Mouse (Mus musculus): Measurements from ENCODE around the gene Nme1. TPM values are rescaled to one million over a fixed set of nuclear protein-coding genes. Genes with fewer than 3 reads are reported as not detected.
A peak's percentile ranks its signal among the peaks of the same experiment; 100 is the strongest.

Nme1 gene
- total and polyA plus RNA-seq, 2 experiments from 2014 or later = 46.2 to 383 TPM

DNA sequence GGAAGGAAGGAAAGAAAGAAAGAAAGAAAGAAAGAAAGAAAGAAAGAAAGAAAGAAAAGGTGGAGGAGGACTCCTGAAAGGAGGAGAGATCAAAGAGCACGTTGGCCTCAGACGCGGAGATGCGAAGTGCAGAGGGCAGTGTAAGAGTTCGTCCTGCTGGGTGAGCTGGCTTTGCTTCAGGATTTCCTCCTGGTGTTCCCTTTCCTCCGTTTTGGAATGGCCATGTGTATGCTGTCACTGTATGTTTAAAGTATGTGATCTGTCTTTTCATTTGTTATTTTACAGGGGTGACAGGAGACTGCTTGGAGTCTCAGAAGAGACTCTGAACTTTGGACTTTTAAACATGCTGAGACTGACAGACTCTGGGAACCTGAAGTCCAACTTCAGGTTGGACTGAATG lies 6.8 kb downstream of the Nme1 start:
- TF ChIP-seq CTCF (IDR thresholded peaks at IDR 0.05) = no peak
- no peak overlapping the region for H3K4me2 ChIP-seq (ENCODE audit: low read depth, low read length, poor library complexity, severe bottlenecking)
- 92% methylated on average over 6 of the region's 6 CpGs for WGBS

DNA sequence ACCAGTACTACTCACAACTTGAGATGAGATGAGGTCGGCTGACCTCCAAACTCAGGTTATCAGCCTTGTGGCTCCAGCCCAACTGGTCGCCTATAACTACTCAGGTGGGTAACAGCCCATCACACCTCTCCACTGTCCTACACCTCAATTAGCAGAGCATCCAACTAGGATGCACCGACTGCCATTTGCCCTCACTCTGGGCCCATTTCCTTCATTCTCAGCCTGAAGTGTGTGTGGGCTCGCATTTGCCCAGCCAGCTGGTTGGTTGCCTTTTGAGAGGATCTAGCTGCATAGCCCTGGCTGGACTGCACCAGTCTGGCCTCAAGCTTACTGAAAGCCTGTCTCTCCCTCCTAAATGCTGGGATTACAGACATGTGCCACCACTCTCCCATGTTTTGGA lies 10.6 kb downstream of the Nme1 start:
- DNase-seq (ENCODE audit: low spot score) (no peak), ATAC-seq (ENCODE audit: low FRiP score) (no peak)
- Histone ChIP-seq H3K4me2 (ENCODE audit: low read depth, low read length, poor library complexity, severe bottlenecking) (no peak overlapping the region), H3K27ac (ENCODE audit: low read depth, low read length) (no peak overlapping the region), H3K4me3 (ENCODE audit: low read depth, low read length) (no peak overlapping the region), H3K9ac (replicated peaks; ENCODE audit: low read length, poor library complexity, severe bottlenecking) (no peak overlapping the region), H3K36me3 (ENCODE audit: insufficient read depth, low read length) (peaks cover 26% of the 10 kb centered on the region), H3K27me3 (ENCODE audit: insufficient read depth, low read length) (no peaks in the 10 kb centered on the region), H3K9me3 (ENCODE audit: low read length) (no peaks in the 10 kb centered on the region), H3K4me1 (ENCODE audit: insufficient read depth, low read length) (no peaks in the 10 kb centered on the region; the same call in 1 of the 2 replicates)
- WGBS = 85% methylated on average over 4 of the region's 4 CpGs
- TF ChIP-seq CTCF (IDR thresholded peaks at IDR 0.05) = no peak

More for the DNA sequence above, 6.8 kb downstream of the Nme1 start:
- no peak overlapping the region for H3K27ac ChIP-seq (ENCODE audit: low read depth, low read length)
- no peaks in the 10 kb centered on the region for H3K9me3 ChIP-seq (ENCODE audit: low read length)
- H3K36me3 ChIP-seq (ENCODE audit: insufficient read depth, low read length) = peaks cover 46% of the 10 kb centered on the region
- H3K4me3 ChIP-seq (ENCODE audit: low read depth, low read length) = no peak overlapping the region
- no peaks in the 10 kb centered on the region for H3K4me1 ChIP-seq (ENCODE audit: insufficient read depth, low read length)
- DNase-seq (ENCODE audit: low spot score) (no peak), ATAC-seq (ENCODE audit: low FRiP score) (no peak)
- H3K9ac ChIP-seq (replicated peaks; ENCODE audit: low read length, poor library complexity, severe bottlenecking) = no peak overlapping the region
- no peaks in the 10 kb centered on the region for H3K27me3 ChIP-seq (ENCODE audit: insufficient read depth, low read length)

DNA sequence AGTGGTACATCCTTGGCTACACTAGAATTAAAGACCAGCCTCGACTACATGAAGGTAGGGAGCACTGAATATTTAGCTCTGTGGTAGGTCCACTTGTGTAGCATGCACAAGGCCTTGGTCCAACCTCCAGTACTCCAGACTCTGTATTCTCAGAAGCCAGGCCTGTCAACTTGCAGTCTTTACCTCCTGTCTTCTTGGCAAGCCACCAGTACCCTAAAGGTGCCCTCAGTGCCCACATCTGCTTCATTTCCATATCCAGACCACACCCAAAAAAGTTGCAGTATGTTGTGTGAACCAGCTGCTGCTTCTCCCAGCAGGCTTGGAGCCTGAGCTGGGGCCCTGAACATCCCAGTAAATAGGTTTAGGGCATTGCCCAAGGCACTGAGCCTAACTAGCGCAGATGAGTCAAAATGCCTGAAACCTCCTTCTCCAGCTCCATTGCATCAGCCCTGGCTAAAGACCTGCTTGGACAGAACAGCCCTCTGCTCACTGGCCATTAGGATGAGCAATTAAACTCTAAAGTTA lies 11.2 kb downstream of the Nme1 start:
- 93% methylated on average over 2 of the region's 2 CpGs for WGBS
- Histone ChIP-seq H3K9ac (replicated peaks; ENCODE audit: low read length, poor library complexity, severe bottlenecking) (no peak overlapping the region), H3K36me3 (ENCODE audit: insufficient read depth, low read length) (peaks cover 20% of the 10 kb centered on the region), H3K27me3 (ENCODE audit: insufficient read depth, low read length) (no peaks in the 10 kb centered on the region), H3K9me3 (ENCODE audit: low read length) (no peaks in the 10 kb centered on the region), H3K4me3 (ENCODE audit: low read depth, low read length) (no peak overlapping the region), H3K27ac (ENCODE audit: low read depth, low read length) (no peak overlapping the region), H3K4me2 (ENCODE audit: low read depth, low read length, poor library complexity, severe bottlenecking) (no peak overlapping the region), H3K4me1 (ENCODE audit: insufficient read depth, low read length) (no peaks in the 10 kb centered on the region; the same call in 1 of the 2 replicates)
- DNase-seq (ENCODE audit: low spot score) (no peak), ATAC-seq (ENCODE audit: low FRiP score) (no peak)
- TF ChIP-seq CTCF (IDR thresholded peaks at IDR 0.05) = no peak

DNA sequence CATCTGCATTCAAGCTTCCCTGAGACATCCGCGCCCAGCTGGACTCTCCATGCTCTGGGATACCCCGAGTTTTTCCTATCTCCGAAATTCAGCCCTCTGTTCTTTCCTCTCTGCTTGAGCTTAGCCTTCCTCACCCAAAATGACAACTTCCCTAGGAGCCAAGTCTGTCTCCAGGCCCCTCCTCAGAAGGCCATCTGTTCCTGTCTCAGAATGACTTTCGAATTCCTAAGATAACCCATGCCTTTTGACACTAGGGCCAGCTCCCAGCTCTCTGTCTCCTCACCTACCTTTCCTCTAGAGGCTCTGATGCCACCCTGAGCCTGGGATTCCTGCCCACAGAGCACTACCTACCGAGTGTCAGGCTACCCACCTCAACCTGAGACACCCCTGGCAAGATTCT lies 12.2 kb downstream of the Nme1 start, which contains the start of gene Nme2:
Nme2 (minus strand) TSS at position 101 of the 400 bp plus-strand sequence.
- H3K4me2 ChIP-seq (ENCODE audit: low read depth, low read length, poor library complexity, severe bottlenecking) = peak within 1 kb of the TSS; percentile 85
- no peaks in the 10 kb centered on the region; the same call in 1 of the 2 replicates for H3K4me1 ChIP-seq (ENCODE audit: insufficient read depth, low read length)
- DNase-seq (ENCODE audit: low spot score) = no peak
- peaks cover 18% of the 10 kb centered on the region for H3K36me3 ChIP-seq (ENCODE audit: insufficient read depth, low read length)
- WGBS = 3% methylated on average over 6 of the region's 6 CpGs
- peak within 1 kb of the TSS; percentile 66 for H3K27ac ChIP-seq (ENCODE audit: low read depth, low read length)
- peak within 1 kb of the TSS; percentile 52 for H3K4me3 ChIP-seq (ENCODE audit: low read depth, low read length)
- H3K9me3 ChIP-seq (ENCODE audit: low read length) = no peaks in the 10 kb centered on the region
- ATAC-seq (ENCODE audit: low FRiP score) = no peak
- no peaks in the 10 kb centered on the region for H3K27me3 ChIP-seq (ENCODE audit: insufficient read depth, low read length)
- peak within 1 kb of the TSS; percentile 72 for H3K9ac ChIP-seq (replicated peaks; ENCODE audit: low read length, poor library complexity, severe bottlenecking)
- no peak for TF ChIP-seq CTCF (IDR thresholded peaks at IDR 0.05)

DNA sequence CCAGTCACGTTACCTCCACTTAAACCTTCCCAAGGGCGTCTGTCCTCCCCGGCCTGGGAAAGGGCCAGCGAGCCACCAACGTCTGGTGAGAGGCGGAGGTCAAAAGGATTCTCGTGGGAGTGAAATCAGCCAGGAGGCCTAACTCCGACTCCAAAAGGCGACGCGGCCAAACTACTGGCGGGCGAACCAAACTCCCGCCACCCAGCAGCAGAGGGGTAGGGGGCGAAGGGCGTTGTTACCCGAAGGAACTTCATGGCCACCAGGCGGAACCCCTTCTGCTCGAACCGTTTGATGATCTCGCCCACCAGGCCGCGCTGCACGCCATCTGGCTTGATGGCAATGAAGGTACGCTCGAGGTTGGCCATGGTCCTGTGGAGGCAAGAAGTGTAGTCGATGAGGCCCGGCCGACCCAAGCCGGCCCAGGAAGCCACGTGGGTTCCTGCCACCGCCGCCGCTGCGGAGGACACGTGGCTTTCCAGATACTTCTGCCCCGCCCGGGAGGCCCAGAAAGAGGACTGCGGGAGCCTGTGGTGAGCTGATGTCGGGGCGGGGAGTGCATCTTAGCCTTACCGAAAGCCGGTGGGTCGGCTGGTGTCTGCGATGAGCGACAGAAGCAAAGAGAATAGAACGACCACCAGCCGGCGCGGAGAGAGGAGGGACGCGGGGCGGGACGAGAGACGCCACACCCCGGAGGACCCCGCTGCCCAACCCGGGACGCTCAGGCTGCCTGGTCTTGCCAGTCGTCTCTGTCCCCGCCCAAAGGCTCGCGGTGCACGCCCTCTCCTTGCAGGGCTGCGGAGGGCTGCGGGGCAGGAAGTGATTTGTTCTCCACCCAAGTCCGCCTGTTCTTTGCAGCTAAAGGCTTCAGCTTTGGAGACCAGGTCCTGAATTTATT lies 12.8 kb downstream of the Nme1 start:
- peak overlapping the region; percentile 72 for H3K9ac ChIP-seq (replicated peaks; ENCODE audit: low read length, poor library complexity, severe bottlenecking)
- TF ChIP-seq CTCF (IDR thresholded peaks at IDR 0.05) = peak; percentile 64
- H3K4me2 ChIP-seq (ENCODE audit: low read depth, low read length, poor library complexity, severe bottlenecking) = peak overlapping the region; percentile 85
- no peaks in the 10 kb centered on the region for H3K9me3 ChIP-seq (ENCODE audit: low read length)
- no peaks in the 10 kb centered on the region for H3K27me3 ChIP-seq (ENCODE audit: insufficient read depth, low read length)
- H3K4me1 ChIP-seq (ENCODE audit: insufficient read depth, low read length) = no peaks in the 10 kb centered on the region; the same call in 1 of the 2 replicates
- 0% methylated on average over 64 of the region's 67 CpGs for WGBS
- peaks cover 17% of the 10 kb centered on the region for H3K36me3 ChIP-seq (ENCODE audit: insufficient read depth, low read length)
- peak overlapping the region; percentile 66 for H3K27ac ChIP-seq (ENCODE audit: low read depth, low read length)
- H3K4me3 ChIP-seq (ENCODE audit: low read depth, low read length) = peak overlapping the region; percentile 52
- DNase-seq (ENCODE audit: low spot score) (peak; percentile 89), ATAC-seq (ENCODE audit: low FRiP score) (peak; percentile 92)

Measured in midbrain, postnatal 0 days (tissue).